Mouse (Mus musculus) hindbrain, embryonic 12.5 days (tissue): ENCODE data around the gene Tmigd3. TPM values are rescaled to one million over a fixed set of nuclear protein-coding genes. Genes with fewer than 3 reads are reported as not detected.

Experiments
- ATAC-seq: fragments of 200-750 bp; cut with Nextera tagmentation; 2 replicates; pipeline ENCODE4 v1.8.0; 2017; ENCODE audit warnings: moderate TSS enrichment; ENCODE audit not compliant: low FRiP score
- H3K27ac ChIP-seq: fragments of 300-500 bp; sonication (generic); 2 replicates; pipeline ENCODE4 v1.5.1; 2016; ENCODE audit warnings: mild to moderate bottlenecking
- H3K27me3 ChIP-seq: fragments of 300-500 bp; sonication (generic); 2 replicates; pipeline ENCODE4 v1.6.1; 2016; ENCODE audit warnings: mild to moderate bottlenecking
- H3K36me3 ChIP-seq: fragments of 300-500 bp; sonication (generic); 2 replicates; pipeline ENCODE4 v1.6.1; 2016; ENCODE audit warnings: mild to moderate bottlenecking
- H3K4me1 ChIP-seq: fragments of 300-500 bp; sonication (generic); 2 replicates; pipeline ENCODE4 v1.6.1; 2016
- H3K4me2 ChIP-seq: fragments of 300-500 bp; sonication (generic); replicated peaks from 2 replicates; pipeline ENCODE4 v1.6.1; 2016; ENCODE audit warnings: mild to moderate bottlenecking
- H3K4me3 ChIP-seq: fragments of 300-500 bp; sonication (generic); 2 replicates; pipeline ENCODE4 v1.5.1; 2016; ENCODE audit warnings: mild to moderate bottlenecking
- H3K9ac ChIP-seq: fragments of 300-500 bp; sonication (generic); 2 replicates; pipeline ENCODE4 v1.6.1; 2016; ENCODE audit warnings: mild to moderate bottlenecking, moderate library complexity
- H3K9me3 ChIP-seq: fragments of 300-500 bp; sonication (generic); replicated peaks from 2 replicates; pipeline ENCODE4 v1.6.1; 2016; ENCODE audit warnings: mild to moderate bottlenecking
- WGBS: fragments of 180-500 bp; shearing (Covaris S2); methylation state at CpG from one replicate; pipeline ENCODE4 v1.1.7; 2016; 5-methylcytosine and 5-hydroxymethylcytosine counted together
- polyA plus RNA-seq: library from polyadenylated mRNA; unstranded; fragments of >200 nt; fragmentation: Nextera tagmentation; extraction: Ambion mirVana; gene quantifications from 2 replicates; pipeline ENCODE4 v1.2.1, GENCODE M21; 2016

Tmigd3 gene
- polyA plus RNA-seq, 1 experiment from 2014 or later, result not detected

GRCm38 (mm10) chr3:105854786-105855185 lies 15.9 kb upstream of the Tmigd3 start:
- ATAC-seq, result no peak
- H3K27me3 ChIP-seq, result no peaks in the 10 kb centered on the region
- no peaks in the 10 kb centered on the region for H3K36me3 ChIP-seq
- H3K4me1 ChIP-seq, result no peaks in the 10 kb centered on the region
- H3K27ac ChIP-seq, result no peak overlapping the region
- H3K4me3 ChIP-seq, result no peak overlapping the region
- H3K9ac ChIP-seq, result no peak overlapping the region
- H3K4me2 ChIP-seq, result no peak overlapping the region
- H3K9me3 ChIP-seq, result no peaks in the 10 kb centered on the region
- WGBS, result 75% methylated on average over 4 of the region's 4 CpGs

- no peaks in the 10 kb centered on the region for H3K36me3 ChIP-seq
- no peak overlapping the region for H3K4me3 ChIP-seq
- H3K9me3 ChIP-seq, result no peaks in the 10 kb centered on the region
- no peaks in the 10 kb centered on the region for H3K27me3 ChIP-seq
- no peak for ATAC-seq
- no peak overlapping the region for H3K27ac ChIP-seq
- no peak overlapping the region for H3K9ac ChIP-seq
- H3K4me2 ChIP-seq, result no peak overlapping the region
- no peaks in the 10 kb centered on the region for H3K4me1 ChIP-seq
- WGBS, result 77% methylated on average over 5 of the region's 5 CpGs
Observed at GRCm38 (mm10) chr3:105857513-105857912, 13.2 kb upstream of the Tmigd3 start.

GRCm38 (mm10) chr3:105861747-105862366 lies 8.8 kb upstream of the Tmigd3 start:
- Histone ChIP-seq H3K9ac (no peak overlapping the region), H3K4me1 (no peaks in the 10 kb centered on the region), H3K36me3 (no peaks in the 10 kb centered on the region), H3K9me3 (no peaks in the 10 kb centered on the region), H3K27me3 (no peaks in the 10 kb centered on the region), H3K4me3 (no peak overlapping the region), H3K27ac (no peak overlapping the region), H3K4me2 (no peak overlapping the region)
- WGBS, result 40% methylated on average over 7 of the region's 7 CpGs
- ATAC-seq, result no peak

GRCm38 (mm10) chr3:105864123-105864522 lies 6.6 kb upstream of the Tmigd3 start:
- Histone ChIP-seq H3K4me1 (no peaks in the 10 kb centered on the region), H3K27ac (no peak overlapping the region), H3K36me3 (no peaks in the 10 kb centered on the region), H3K9ac (no peak overlapping the region), H3K9me3 (no peaks in the 10 kb centered on the region), H3K27me3 (no peaks in the 10 kb centered on the region), H3K4me2 (no peak overlapping the region), H3K4me3 (no peak overlapping the region)
- 58% methylated on average over 1 of the region's 1 CpGs for WGBS
- no peak for ATAC-seq

- Histone ChIP-seq H3K4me3 (no peak overlapping the region), H3K27ac (no peak overlapping the region), H3K4me2 (no peak overlapping the region), H3K27me3 (no peaks in the 10 kb centered on the region), H3K9ac (no peak overlapping the region), H3K36me3 (no peaks in the 10 kb centered on the region), H3K9me3 (no peaks in the 10 kb centered on the region), H3K4me1 (no peaks in the 10 kb centered on the region)
- no peak for ATAC-seq
- 85% methylated on average over 9 of the region's 9 CpGs for WGBS
Observed at GRCm38 (mm10) chr3:105865122-105865521, 5.6 kb upstream of the Tmigd3 start.

- ATAC-seq, result no peak
- H3K9me3 ChIP-seq, result no peaks in the 10 kb centered on the region
- H3K4me1 ChIP-seq, result peaks cover 5% of the 10 kb centered on the region
- no peak overlapping the region for H3K9ac ChIP-seq
- no peak overlapping the region for H3K27ac ChIP-seq
- H3K36me3 ChIP-seq, result no peaks in the 10 kb centered on the region
- H3K27me3 ChIP-seq, result no peaks in the 10 kb centered on the region
- no peak overlapping the region for H3K4me2 ChIP-seq
- H3K4me3 ChIP-seq, result no peak overlapping the region
- 69% methylated on average over 2 of the region's 2 CpGs for WGBS
Observed at GRCm38 (mm10) chr3:105868135-105868534, 2.6 kb upstream of the Tmigd3 start.

GRCm38 (mm10) chr3:105872034-105872433 lies 1.3 kb downstream of the Tmigd3 start:
- H3K4me1 ChIP-seq, result peaks cover 5% of the 10 kb centered on the region
- H3K9ac ChIP-seq, result no peak overlapping the region
- H3K4me3 ChIP-seq, result no peak overlapping the region
- no peak for ATAC-seq
- H3K27me3 ChIP-seq, result no peaks in the 10 kb centered on the region
- no peaks in the 10 kb centered on the region for H3K36me3 ChIP-seq
- 64% methylated on average over 6 of the region's 6 CpGs for WGBS
- no peak overlapping the region for H3K27ac ChIP-seq
- H3K4me2 ChIP-seq, result no peak overlapping the region
- H3K9me3 ChIP-seq, result no peaks in the 10 kb centered on the region

GRCm38 (mm10) chr3:105872579-105872978 lies 1.9 kb downstream of the Tmigd3 start:
- Histone ChIP-seq H3K27ac (no peak overlapping the region), H3K4me3 (no peak overlapping the region), H3K4me2 (no peak overlapping the region), H3K27me3 (no peaks in the 10 kb centered on the region), H3K4me1 (peaks cover 5% of the 10 kb centered on the region), H3K36me3 (no peaks in the 10 kb centered on the region), H3K9me3 (no peaks in the 10 kb centered on the region), H3K9ac (no peak overlapping the region)
- no peak for ATAC-seq
- WGBS, result 64% methylated on average over 3 of the region's 3 CpGs

GRCm38 (mm10) chr3:105873451-105874445 lies 3.0 kb downstream of the Tmigd3 start:
- H3K4me3 ChIP-seq, result no peak overlapping the region
- no peak overlapping the region for H3K4me2 ChIP-seq
- H3K4me1 ChIP-seq, result peaks cover 5% of the 10 kb centered on the region
- H3K27ac ChIP-seq, result no peak overlapping the region
- H3K9me3 ChIP-seq, result no peaks in the 10 kb centered on the region
- WGBS, result 77% methylated on average over 6 of the region's 6 CpGs
- H3K9ac ChIP-seq, result no peak overlapping the region
- no peaks in the 10 kb centered on the region for H3K27me3 ChIP-seq
- ATAC-seq, result no peak
- no peaks in the 10 kb centered on the region for H3K36me3 ChIP-seq

GRCm38 (mm10) chr3:105876022-105876421 lies 5.3 kb downstream of the Tmigd3 start:
- Histone ChIP-seq H3K9me3 (no peaks in the 10 kb centered on the region), H3K4me1 (peaks cover 5% of the 10 kb centered on the region), H3K4me2 (no peak overlapping the region), H3K36me3 (no peaks in the 10 kb centered on the region), H3K4me3 (no peak overlapping the region), H3K9ac (no peak overlapping the region), H3K27ac (no peak overlapping the region), H3K27me3 (no peaks in the 10 kb centered on the region)
- 74% methylated on average over 5 of the region's 5 CpGs for WGBS
- ATAC-seq, result no peak

- H3K9ac ChIP-seq, result no peak overlapping the region
- no peaks in the 10 kb centered on the region for H3K36me3 ChIP-seq
- no peaks in the 10 kb centered on the region for H3K9me3 ChIP-seq
- no peak overlapping the region for H3K4me2 ChIP-seq
- no peaks in the 10 kb centered on the region for H3K27me3 ChIP-seq
- no peak overlapping the region for H3K27ac ChIP-seq
- no peak for ATAC-seq
- peaks cover 2% of the 10 kb centered on the region for H3K4me1 ChIP-seq
- H3K4me3 ChIP-seq, result no peak overlapping the region
- WGBS, result 89% methylated on average over 6 of the region's 6 CpGs
Observed at GRCm38 (mm10) chr3:105877252-105877803, 6.6 kb downstream of the Tmigd3 start.

- Histone ChIP-seq H3K9me3 (no peaks in the 10 kb centered on the region), H3K9ac (no peak overlapping the region), H3K36me3 (no peaks in the 10 kb centered on the region), H3K4me2 (no peak overlapping the region), H3K4me3 (no peak overlapping the region), H3K27ac (no peak overlapping the region), H3K27me3 (no peaks in the 10 kb centered on the region), H3K4me1 (no peaks in the 10 kb centered on the region)
- 84% methylated on average over 2 of the region's 2 CpGs for WGBS
- no peak for ATAC-seq
Observed at GRCm38 (mm10) chr3:105877919-105878318, 7.2 kb downstream of the Tmigd3 start.
